Mouse (Mus musculus) liver, adult (tissue): ENCODE measurements around the gene Pomgnt1.

Experiments used
- GATA4 ChIP-seq: IDR thresholded peaks from 2 replicates; pipeline ENCODE4 v1.6.1; 2014; ENCODE audit warnings: mild to moderate bottlenecking, low read length; ENCODE audit not compliant: insufficient replicate concordance

Pomgnt1 gene

GRCm38 (mm10) chr4:116182079-116182478 is 58.4 kb downstream of the Pomgnt1 start:
- TF ChIP-seq GATA4, result no peak

GRCm38 (mm10) chr4:116182745-116183144 is 59.1 kb downstream of the Pomgnt1 start:
- no peak for TF ChIP-seq GATA4

GRCm38 (mm10) chr4:116185083-116185482 is 61.4 kb downstream of the Pomgnt1 start:
- no peak for TF ChIP-seq GATA4

GRCm38 (mm10) chr4:116192286-116192835 is 68.7 kb downstream of the Pomgnt1 start:
- no peak for TF ChIP-seq GATA4

GRCm38 (mm10) chr4:116193583-116194383 is 70.1 kb downstream of the Pomgnt1 start:
- no peak for TF ChIP-seq GATA4

GRCm38 (mm10) chr4:116198422-116198821 is 74.8 kb downstream of the Pomgnt1 start:
- no peak for TF ChIP-seq GATA4

GRCm38 (mm10) chr4:116204422-116204821 is 80.8 kb downstream of the Pomgnt1 start:
- TF ChIP-seq GATA4, result no peak

GRCm38 (mm10) chr4:116206531-116206930 is 82.9 kb downstream of the Pomgnt1 start:
- no peak for TF ChIP-seq GATA4

- TF ChIP-seq GATA4, result no peak
Observed at GRCm38 (mm10) chr4:116208891-116209290, 85.3 kb downstream of the Pomgnt1 start.
